Mouse (Mus musculus): ENCODE measurements around the gene Oas1f. TPM values are rescaled to one million over a fixed set of nuclear protein-coding genes. Genes with fewer than 3 reads are reported as not detected.

Oas1f gene
- total RNA-seq, 2 experiments from 2014 or later: not detected

- no peak for ATAC-seq (replicated peaks; ENCODE audit: low FRiP score, poor library complexity, severe bottlenecking)
These were observed 54.9 kb downstream of the Oas1f start for GRCm38 (mm10) chr5:120902056-120902455.

- ATAC-seq (replicated peaks; ENCODE audit: low FRiP score, poor library complexity, severe bottlenecking): peak; percentile 72
These were observed 59.9 kb downstream of the Oas1f start, which contains the start of gene Oas1a for GRCm38 (mm10) chr5:120906791-120907733. Gene Oas1a, minus strand, starts transcription at chr5:120907521.

Other genes starting within 250 kb of the Oas1f start
- 0.72 TPM in 1 of 2 replicates, not detected in the other for gene Rita1, start 234.8 kb upstream of the Oas1f start, total RNA-seq (2015; ENCODE audit: low replicate concordance)
- 3.9 TPM in 1 of 2 replicates, not detected in the other for gene Rita1, start 234.8 kb upstream of the Oas1f start, total RNA-seq (2017; ENCODE audit: low replicate concordance)
- gene Ddx54, start 234.6 kb upstream of the Oas1f start, total RNA-seq (2015; ENCODE audit: low replicate concordance): 1.1 and 1.3 TPM in 2 replicates
- 6.4 and 8.1 TPM in 2 replicates for gene Ddx54, start 234.6 kb upstream of the Oas1f start, total RNA-seq (2017; ENCODE audit: low replicate concordance)
- not detected in 2 replicates for gene Cfap73, start 213.1 kb upstream of the Oas1f start, total RNA-seq (2015; ENCODE audit: low replicate concordance)
- not detected in 2 replicates for gene Cfap73, start 213.1 kb upstream of the Oas1f start, total RNA-seq (2017; ENCODE audit: low replicate concordance)
- 14.3 TPM in 1 of 2 replicates, not detected in the other for gene Rasal1, start 198.6 kb upstream of the Oas1f start, total RNA-seq (2015; ENCODE audit: low replicate concordance)
- not detected in 2 replicates for gene Rasal1, start 198.6 kb upstream of the Oas1f start, total RNA-seq (2017; ENCODE audit: low replicate concordance)
- 7.5 TPM in 1 of 2 replicates, not detected in the other for gene Dtx1, start 135.4 kb upstream of the Oas1f start, total RNA-seq (2015; ENCODE audit: low replicate concordance)
- gene Dtx1, start 135.4 kb upstream of the Oas1f start, total RNA-seq (2017; ENCODE audit: low replicate concordance): 0.39 and 0.61 TPM in 2 replicates
- gene Oas2, start 97.5 kb upstream of the Oas1f start, total RNA-seq (2015; ENCODE audit: low replicate concordance): 5.0 and 12.3 TPM in 2 replicates
- 3.5 TPM in 2 replicates for gene Oas2, start 97.5 kb upstream of the Oas1f start, total RNA-seq (2017; ENCODE audit: low replicate concordance)
- 62.9 and 68.5 TPM in 2 replicates for gene Oas3, start 69.7 kb upstream of the Oas1f start, total RNA-seq (2015; ENCODE audit: low replicate concordance)
- 45.4 and 47.3 TPM in 2 replicates for gene Oas3, start 69.7 kb upstream of the Oas1f start, total RNA-seq (2017; ENCODE audit: low replicate concordance)
- gene Oas1e, start 51.8 kb upstream of the Oas1f start, total RNA-seq (2015; ENCODE audit: low replicate concordance): not detected in 2 replicates
- 3.0 TPM in 1 of 2 replicates, not detected in the other for gene Oas1e, start 51.8 kb upstream of the Oas1f start, total RNA-seq (2017; ENCODE audit: low replicate concordance)
- 2.2 and 9.6 TPM in 2 replicates for gene Oas1c, start 34.9 kb upstream of the Oas1f start, total RNA-seq (2015; ENCODE audit: low replicate concordance)
- gene Oas1c, start 34.9 kb upstream of the Oas1f start, total RNA-seq (2017; ENCODE audit: low replicate concordance): 6.7 and 11.6 TPM in 2 replicates
- not detected in 2 replicates for gene Oas1h, start 14.1 kb downstream of the Oas1f start, total RNA-seq (2015; ENCODE audit: low replicate concordance)
- gene Oas1h, start 14.1 kb downstream of the Oas1f start, total RNA-seq (2017; ENCODE audit: low replicate concordance): not detected in 2 replicates
- gene Oas1g, start 40.2 kb downstream of the Oas1f start, total RNA-seq (2015; ENCODE audit: low replicate concordance): not detected in 2 replicates
- gene Oas1g, start 40.2 kb downstream of the Oas1f start, total RNA-seq (2017; ENCODE audit: low replicate concordance): 0.90 TPM in 1 of 2 replicates, not detected in the other
- gene Oas1a, start 60.2 kb downstream of the Oas1f start, total RNA-seq (2015; ENCODE audit: low replicate concordance): 2.5 and 16.3 TPM in 2 replicates
- gene Oas1a, start 60.2 kb downstream of the Oas1f start, total RNA-seq (2017; ENCODE audit: low replicate concordance): 5.1 and 6.5 TPM in 2 replicates
- not detected in 2 replicates for gene Oas1d, start 67.2 kb downstream of the Oas1f start, total RNA-seq (2015; ENCODE audit: low replicate concordance)
- not detected in 2 replicates for gene Oas1d, start 67.2 kb downstream of the Oas1f start, total RNA-seq (2017; ENCODE audit: low replicate concordance)
- gene Rph3a, start 162.7 kb downstream of the Oas1f start, total RNA-seq (2015; ENCODE audit: low replicate concordance): not detected in 2 replicates
- gene Rph3a, start 162.7 kb downstream of the Oas1f start, total RNA-seq (2017; ENCODE audit: low replicate concordance): not detected in 2 replicates